Mouse (Mus musculus) forebrain, embryonic 16.5 days (tissue): Measurements from ENCODE around the gene Zscan25. TPM values are rescaled to one million over a fixed set of nuclear protein-coding genes. Genes with fewer than 3 reads are reported as not detected.
A peak's percentile ranks its signal among the peaks of the same experiment; 100 is the strongest.
"Not testable (repeated sequence)": the region's sequence is repeated elsewhere in the genome, so short reads cannot be mapped to it uniquely, and the experiment has no call there.

ENCODE experiments used
- ATAC-seq: fragments of 200-750 bp; cut with Nextera tagmentation; 2 replicates; pipeline ENCODE4 v1.8.0; 2017; ENCODE audit warnings: mild to moderate bottlenecking, moderate library complexity
- H3K27ac ChIP-seq: fragments of 300-500 bp; sonication (generic); 2 replicates; pipeline ENCODE4 v1.5.1; 2014; ENCODE audit warnings: low read length, control low read depth
- H3K27me3 ChIP-seq: fragments of 300-500 bp; sonication (generic); replicated peaks from 2 replicates; pipeline ENCODE4 v1.6.1; 2014; ENCODE audit warnings: low read length; ENCODE audit not compliant: control insufficient read depth, insufficient read depth
- H3K36me3 ChIP-seq: fragments of 300-500 bp; sonication (generic); 2 replicates; pipeline ENCODE4 v1.6.1; 2014; ENCODE audit not compliant: control insufficient read depth, insufficient read depth
- H3K4me1 ChIP-seq: fragments of 300-500 bp; sonication (generic); replicated peaks from 2 replicates; pipeline ENCODE4 v1.6.1; 2014; ENCODE audit warnings: low read length; ENCODE audit not compliant: control insufficient read depth, insufficient read depth
- H3K4me2 ChIP-seq: fragments of 300-500 bp; sonication (generic); 2 replicates; pipeline ENCODE4 v1.6.1; 2014; ENCODE audit warnings: mild to moderate bottlenecking, low read length, control low read depth
- H3K4me3 ChIP-seq: fragments of 300-500 bp; sonication (generic); replicated peaks from 2 replicates; pipeline ENCODE4 v1.5.1; 2014; ENCODE audit warnings: mild to moderate bottlenecking, low read length, control low read depth
- H3K9ac ChIP-seq: fragments of 300-500 bp; sonication (generic); replicated peaks from 2 replicates; pipeline ENCODE4 v1.6.1; 2014; ENCODE audit warnings: low read depth, low read length, control low read depth
- H3K9me3 ChIP-seq: fragments of 300-500 bp; sonication (generic); 2 replicates; pipeline ENCODE4 v1.6.1; 2016; ENCODE audit warnings: low read length; ENCODE audit not compliant: control insufficient read depth
- WGBS: fragments of 180-500 bp; shearing (Covaris S2); extraction: QIAGEN DNeasy Blood & Tissue Kit; methylation state at CpG from one replicate; pipeline ENCODE4 v1.1.7; 2014; 5-methylcytosine and 5-hydroxymethylcytosine counted together
- polyA plus RNA-seq: library from polyadenylated mRNA; unstranded; fragments of >200 nt; fragmentation: Nextera tagmentation; extraction: Ambion mirVana; gene quantifications from 2 replicates; pipeline ENCODE4 v1.2.1, GENCODE M21; 2015

The Zscan25 gene
- 0.66 and 1.0 TPM in 2 replicates for polyA plus RNA-seq

DNA sequence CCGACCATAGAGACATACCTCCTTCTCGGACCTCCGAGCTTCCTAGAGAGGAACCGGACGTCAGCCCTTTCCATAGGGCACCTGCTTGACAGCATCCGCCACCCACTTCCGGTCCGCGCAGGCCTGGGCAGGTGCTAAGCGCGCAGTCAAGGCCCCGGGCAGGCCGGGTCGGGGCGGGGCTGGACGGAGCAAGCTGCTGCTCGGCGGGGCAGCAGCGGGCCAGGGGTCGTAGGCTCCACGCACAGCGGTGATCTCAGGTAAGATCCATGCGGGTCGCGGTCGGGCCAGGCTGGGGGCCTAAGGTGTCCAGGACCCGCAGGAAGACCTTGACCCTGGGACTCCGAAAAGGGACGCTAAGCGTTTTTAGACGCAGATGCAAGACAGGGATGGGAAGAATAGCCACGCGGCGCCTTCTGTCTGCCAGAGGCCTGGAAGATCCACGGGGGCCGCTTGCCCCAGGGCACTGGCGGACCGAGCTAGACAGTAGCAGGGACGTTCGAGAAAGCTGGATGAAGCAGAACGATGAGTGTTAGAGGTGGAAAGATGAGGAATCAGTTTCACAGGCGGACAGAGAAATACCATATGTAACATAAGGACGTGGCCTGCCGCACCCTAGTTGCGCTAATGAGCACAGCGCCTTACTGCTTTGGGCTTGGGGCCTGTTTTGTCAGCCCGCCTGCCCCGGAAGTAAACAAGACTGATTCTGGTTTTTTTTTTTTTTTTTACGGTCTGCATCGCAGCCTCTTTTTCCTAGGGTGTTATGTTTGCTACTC, at the start of gene Zscan25:
Gene Zscan25, plus strand, starts transcription at position 130 of the 773 bp plus-strand sequence.
- Histone ChIP-seq H3K27me3 (no peaks in the 10 kb centered on the region), H3K9ac (peak within 1 kb of the TSS; percentile 84), H3K36me3 (peaks cover 22% of the 10 kb centered on the region), H3K4me1 (peaks cover 11% of the 10 kb centered on the region), H3K9me3 (no peaks in the 10 kb centered on the region), H3K4me3 (peak within 1 kb of the TSS; percentile 64), H3K27ac (peak within 1 kb of the TSS; percentile 62), H3K4me2 (peak within 1 kb of the TSS; percentile 84)
- WGBS = 0% methylated on average over 49 of the region's 50 CpGs
- peak; percentile 99 for ATAC-seq

- H3K9ac ChIP-seq = peak overlapping the region; percentile 94
- H3K36me3 ChIP-seq = peaks cover 6% of the 10 kb centered on the region; the same call in 1 of the 2 replicates
- H3K27ac ChIP-seq = no peak overlapping the region
- peak overlapping the region; percentile 99; the same call in 1 of the 2 replicates for H3K4me3 ChIP-seq
- H3K27me3 ChIP-seq = peaks cover 2% of the 10 kb centered on the region; the same call in 1 of the 2 replicates
- H3K4me2 ChIP-seq = peak overlapping the region; percentile 64
- peaks cover 15% of the 10 kb centered on the region for H3K4me1 ChIP-seq
- H3K9me3 ChIP-seq = no peaks in the 10 kb centered on the region
- WGBS = 85% methylated on average over 4 of the region's 4 CpGs
- no peak for ATAC-seq
Measured at GRCm38 (mm10) chr5:145230641-145231040, 49.7 kb upstream of the Zscan25 start.

- H3K4me1 ChIP-seq = peaks cover 15% of the 10 kb centered on the region
- H3K36me3 ChIP-seq = peaks cover 8% of the 10 kb centered on the region; the same call in 1 of the 2 replicates
- peak; percentile 97 for ATAC-seq
- H3K9me3 ChIP-seq = no peaks in the 10 kb centered on the region
- 0% methylated on average over 42 of the region's 42 CpGs for WGBS
- H3K27me3 ChIP-seq = peaks cover 2% of the 10 kb centered on the region; the same call in 1 of the 2 replicates
- peak within 1 kb of the TSS; percentile 94 for H3K9ac ChIP-seq
- peak within 1 kb of the TSS; percentile 99 for H3K4me3 ChIP-seq
- H3K27ac ChIP-seq = peak within 1 kb of the TSS; percentile 89
- peak within 1 kb of the TSS; percentile 84 for H3K4me2 ChIP-seq
Measured at GRCm38 (mm10) chr5:145231367-145231871, 48.9 kb upstream of the Zscan25 start, which contains the start of gene Zfp655. Gene Zfp655, plus strand, starts transcription at chr5:145231715.

DNA sequence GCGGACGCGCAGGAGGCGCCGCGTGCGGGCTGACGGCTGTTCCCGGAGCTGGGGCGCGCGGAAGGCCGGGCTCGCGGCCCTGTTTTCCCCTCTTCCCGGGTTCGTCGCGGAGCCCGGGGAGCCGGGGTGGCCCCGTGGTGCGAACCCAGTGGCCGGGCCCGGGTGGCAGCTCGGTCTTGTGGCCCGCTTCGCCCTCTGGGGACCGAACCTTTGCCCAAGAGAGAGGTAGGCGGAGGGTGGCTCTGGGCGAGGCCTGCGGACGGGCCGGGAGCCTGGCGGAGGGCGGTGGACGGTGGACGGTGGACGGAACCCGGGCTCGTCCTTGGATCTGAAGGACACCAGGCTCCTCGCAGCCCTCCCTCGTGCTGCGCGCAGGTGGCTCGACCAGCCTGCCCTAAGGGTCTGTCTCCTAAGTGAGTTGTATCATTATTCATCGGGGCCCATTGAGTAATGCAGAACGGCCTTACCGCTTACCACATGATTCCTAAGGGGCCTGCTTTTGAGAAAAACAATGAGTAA, 48.3 kb upstream of the Zscan25 start:
- under 1% methylated on average over 40 of the region's 49 CpGs for WGBS
- no peak for ATAC-seq

DNA sequence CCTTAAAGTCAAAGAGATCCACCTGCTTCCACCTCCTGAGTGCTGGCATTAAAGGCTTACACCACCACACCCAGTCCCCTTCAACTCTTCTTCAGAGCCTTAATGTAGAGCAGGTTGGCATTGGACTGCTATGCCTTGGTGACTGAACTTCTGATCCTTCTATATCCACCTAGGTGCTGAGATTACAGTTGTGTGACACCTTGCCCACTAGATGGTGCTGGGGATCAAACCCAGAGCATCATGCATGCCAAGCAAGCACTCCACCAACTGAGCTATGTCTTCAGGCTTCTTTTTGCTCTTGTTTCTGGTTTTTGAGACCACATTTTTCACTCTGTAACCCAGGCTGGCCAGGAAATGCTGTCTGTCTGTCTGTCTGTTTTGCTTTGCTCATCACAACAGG, 45.7 kb upstream of the Zscan25 start:
- Histone ChIP-seq H3K9me3 (no peaks in the 10 kb centered on the region), H3K4me3 (no peak overlapping the region), H3K4me1 (peaks cover 15% of the 10 kb centered on the region), H3K9ac (no peak overlapping the region), H3K27ac (no peak overlapping the region), H3K4me2 (no peak overlapping the region), H3K27me3 (no peaks in the 10 kb centered on the region), H3K36me3 (peaks cover 20% of the 10 kb centered on the region; the same call in 1 of the 2 replicates)
- no peak for ATAC-seq

More for the DNA sequence above, 48.3 kb upstream of the Zscan25 start:
- Histone ChIP-seq H3K27me3 (peaks cover 2% of the 10 kb centered on the region; the same call in 1 of the 2 replicates), H3K4me2 (peak overlapping the region; percentile 84), H3K9ac (peak overlapping the region; percentile 94), H3K36me3 (peaks cover 9% of the 10 kb centered on the region; the same call in 1 of the 2 replicates), H3K4me1 (peaks cover 15% of the 10 kb centered on the region), H3K27ac (peak overlapping the region; percentile 89), H3K4me3 (peak overlapping the region; percentile 99), H3K9me3 (no peaks in the 10 kb centered on the region)

DNA sequence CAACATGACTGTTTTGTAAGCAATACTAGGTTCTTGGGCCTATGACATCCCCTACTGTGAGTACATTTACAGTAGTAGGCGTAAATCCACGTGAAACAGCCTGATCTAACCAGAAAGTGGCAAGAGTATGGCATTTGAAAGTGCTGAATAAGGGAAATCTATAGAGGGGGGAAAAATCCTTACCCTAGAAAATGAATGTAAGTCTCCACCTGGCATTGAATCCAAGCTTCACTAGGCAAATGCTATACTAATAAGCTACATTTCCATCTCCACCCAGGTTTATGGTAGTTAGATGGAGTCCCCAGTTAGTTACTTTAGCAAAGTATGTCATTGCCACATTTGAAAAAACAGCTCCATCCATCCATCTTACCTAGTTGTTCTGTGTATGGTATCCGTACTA, 30.8 kb upstream of the Zscan25 start:
- no peak overlapping the region for H3K4me3 ChIP-seq
- 94% methylated on average over 3 of the region's 3 CpGs for WGBS
- no peak overlapping the region for H3K27ac ChIP-seq
- H3K27me3 ChIP-seq = no peaks in the 10 kb centered on the region
- no peak for ATAC-seq
- H3K36me3 ChIP-seq = peaks cover 23% of the 10 kb centered on the region
- no peaks in the 10 kb centered on the region for H3K4me1 ChIP-seq
- no peaks in the 10 kb centered on the region for H3K9me3 ChIP-seq
- no peak overlapping the region for H3K4me2 ChIP-seq
- no peak overlapping the region for H3K9ac ChIP-seq

GRCm38 (mm10) chr5:145273568-145273967, 6.7 kb upstream of the Zscan25 start:
- ATAC-seq, H3K4me1 ChIP-seq, H3K4me2 ChIP-seq, H3K36me3 ChIP-seq, H3K27ac ChIP-seq, H3K27me3 ChIP-seq, H3K9ac ChIP-seq, H3K4me3 ChIP-seq, H3K9me3 ChIP-seq: not testable (repeated sequence)
- WGBS = 85% methylated on average over 2 of the region's 2 CpGs

- H3K4me1 ChIP-seq = peaks cover 11% of the 10 kb centered on the region
- peak overlapping the region; percentile 84 for H3K4me2 ChIP-seq
- 91% methylated on average over 2 of the region's 2 CpGs for WGBS
- peak; percentile 39; the same call in 1 of the 2 replicates for ATAC-seq
- H3K36me3 ChIP-seq = peaks cover 17% of the 10 kb centered on the region
- no peak overlapping the region for H3K9ac ChIP-seq
- H3K27ac ChIP-seq = no peak overlapping the region
- peak overlapping the region; percentile 64 for H3K4me3 ChIP-seq
- H3K9me3 ChIP-seq = no peaks in the 10 kb centered on the region
- H3K27me3 ChIP-seq = no peaks in the 10 kb centered on the region
Measured at GRCm38 (mm10) chr5:145279948-145280347, 352 bp upstream of the Zscan25 start.

GRCm38 (mm10) chr5:145288382-145288781, 8.1 kb downstream of the Zscan25 start:
- H3K4me2 ChIP-seq = no peak overlapping the region
- no peak for ATAC-seq
- no peak overlapping the region for H3K9ac ChIP-seq
- no peak overlapping the region for H3K27ac ChIP-seq
- WGBS = 97% methylated on average over 5 of the region's 5 CpGs
- H3K9me3 ChIP-seq = no peaks in the 10 kb centered on the region
- H3K4me1 ChIP-seq = no peaks in the 10 kb centered on the region
- H3K27me3 ChIP-seq = no peaks in the 10 kb centered on the region
- H3K4me3 ChIP-seq = no peak overlapping the region
- peaks cover 66% of the 10 kb centered on the region for H3K36me3 ChIP-seq
